Mouse (Mus musculus) lung, adult 2 months (tissue): ENCODE results near the gene Mrap.

Experiments
- CTCF ChIP-seq: fragments of 200-500 bp; IDR thresholded peaks from 2 replicates; pipeline ENCODE4 v1.5.1; 2011; ENCODE audit warnings: mild to moderate bottlenecking, low read length, control low read depth; ENCODE audit not compliant: insufficient read depth
- POLR2A ChIP-seq: fragments of 200-500 bp; IDR thresholded peaks from 2 replicates; pipeline ENCODE4 v1.6.1; 2011; ENCODE audit warnings: low read depth, mild to moderate bottlenecking, control low read depth, low read length, borderline replicate concordance; ENCODE audit errors: extremely low read depth

GRCm38 (mm10) chr16:90736672-90737270, 1.2 kb upstream of the Mrap start:
- no peak for TF ChIP-seq POLR2A
- TF ChIP-seq CTCF: no peak
